Mouse (Mus musculus): ENCODE results near the gene Polr3c. TPM values are rescaled to one million over a fixed set of nuclear protein-coding genes. Genes with fewer than 3 reads are reported as not detected.

Polr3c gene
- polyA plus RNA-seq, 1 experiment = 49.3 TPM

DNA sequence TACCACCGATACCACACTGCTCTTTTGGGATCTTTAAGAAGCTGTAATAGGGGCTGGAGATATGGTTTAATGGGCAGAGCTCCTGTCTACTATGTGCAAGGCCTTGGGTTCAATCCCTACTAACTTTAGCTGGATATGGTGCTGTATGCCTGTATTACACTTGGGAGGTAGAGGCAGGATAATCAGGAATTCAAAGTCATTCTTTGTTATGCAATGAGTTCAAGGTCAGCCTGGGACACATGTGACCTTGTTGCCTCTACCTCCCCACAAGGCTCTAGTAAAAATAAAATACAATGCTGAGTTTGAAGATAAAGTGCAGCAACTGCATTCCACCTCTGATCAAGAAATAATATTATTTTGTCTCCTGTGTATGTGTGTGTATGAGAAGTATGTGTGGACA is 6.6 kb upstream of the Polr3c start:
- Histone ChIP-seq H3K27me3 (ENCODE audit: control insufficient read depth, insufficient read depth, low read length) (no peaks in the 10 kb centered on the region), H3K4me1 (replicated peaks; ENCODE audit: control insufficient read depth, insufficient read depth, low read length) (no peaks in the 10 kb centered on the region), H3K27ac (ENCODE audit: control insufficient read depth, insufficient read depth, low read length) (no peak overlapping the region), H3K36me3 (ENCODE audit: control insufficient read depth, insufficient read depth, low read length) (no peaks in the 10 kb centered on the region), H3K4me3 (ENCODE audit: control insufficient read depth, insufficient read depth, low read length) (no peak overlapping the region)
- DNase-seq = no peak
- 93% methylated on average over 1 of the region's 1 CpGs for WGBS
- TF ChIP-seq CTCF (IDR thresholded peaks at IDR 0.05; ENCODE audit: borderline replicate concordance, control insufficient read depth, extremely low read depth, insufficient read depth, low read length, poor library complexity) = no peak
- TF ChIP-seq POLR2A (IDR thresholded peaks at IDR 0.05; ENCODE audit: control insufficient read depth, extremely low read depth, insufficient read depth, low read length, poor library complexity) = no peak

DNA sequence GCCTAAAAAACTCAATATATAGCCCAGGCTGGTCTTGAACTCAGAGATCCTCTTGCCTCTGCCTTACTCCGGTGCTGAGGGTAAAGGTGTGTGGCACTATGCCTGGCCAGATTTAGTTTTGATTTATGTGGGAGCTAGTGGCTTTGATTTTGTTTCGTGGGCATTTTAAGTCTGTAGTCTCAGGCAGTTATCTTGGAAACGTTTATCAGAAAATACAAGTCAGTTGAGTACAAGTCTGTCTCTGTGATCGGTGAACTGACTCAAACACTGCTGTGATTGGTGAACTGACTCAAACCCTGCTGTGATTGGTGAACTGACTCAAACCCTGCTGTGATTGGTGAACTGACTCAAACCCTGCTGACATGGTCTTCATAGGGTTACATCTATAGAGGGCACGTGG is 3.4 kb upstream of the Polr3c start:
- H3K27ac ChIP-seq (ENCODE audit: control insufficient read depth, insufficient read depth, low read length) = no peak overlapping the region
- peaks cover 2% of the 10 kb centered on the region for H3K4me1 ChIP-seq (replicated peaks; ENCODE audit: control insufficient read depth, insufficient read depth, low read length)
- H3K4me3 ChIP-seq (ENCODE audit: control insufficient read depth, insufficient read depth, low read length) = no peak overlapping the region
- 88% methylated on average over 5 of the region's 5 CpGs for WGBS
- no peaks in the 10 kb centered on the region for H3K36me3 ChIP-seq (ENCODE audit: control insufficient read depth, insufficient read depth, low read length)
- no peaks in the 10 kb centered on the region for H3K27me3 ChIP-seq (ENCODE audit: control insufficient read depth, insufficient read depth, low read length)
- DNase-seq = no peak
- TF ChIP-seq POLR2A (IDR thresholded peaks at IDR 0.05; ENCODE audit: control insufficient read depth, extremely low read depth, insufficient read depth, low read length, poor library complexity) = no peak
- no peak for TF ChIP-seq CTCF (IDR thresholded peaks at IDR 0.05; ENCODE audit: borderline replicate concordance, control insufficient read depth, extremely low read depth, insufficient read depth, low read length, poor library complexity)

DNA sequence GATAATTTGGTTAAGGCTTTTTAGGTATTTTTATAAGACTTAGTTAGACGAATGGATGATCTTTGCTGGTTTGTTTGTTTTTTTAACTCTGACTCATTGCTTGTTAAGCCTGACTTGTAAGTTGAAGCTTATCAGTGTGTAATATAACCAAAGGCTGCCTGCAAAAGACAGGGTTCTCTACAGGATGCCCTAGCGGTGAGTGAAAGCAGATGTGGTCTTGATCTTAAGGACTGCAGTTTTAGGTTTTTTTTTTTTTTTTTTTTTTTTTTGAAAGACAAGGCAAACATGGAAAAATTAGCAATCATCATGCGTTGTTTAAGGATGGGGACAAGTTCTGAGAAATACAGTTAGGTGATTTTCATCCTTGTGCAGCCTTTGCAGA is 2.0 kb upstream of the Polr3c start:
- no peak overlapping the region for H3K4me3 ChIP-seq (ENCODE audit: control insufficient read depth, insufficient read depth, low read length)
- 36% methylated on average over 3 of the region's 3 CpGs for whole genome bisulfite sequencing

DNA sequence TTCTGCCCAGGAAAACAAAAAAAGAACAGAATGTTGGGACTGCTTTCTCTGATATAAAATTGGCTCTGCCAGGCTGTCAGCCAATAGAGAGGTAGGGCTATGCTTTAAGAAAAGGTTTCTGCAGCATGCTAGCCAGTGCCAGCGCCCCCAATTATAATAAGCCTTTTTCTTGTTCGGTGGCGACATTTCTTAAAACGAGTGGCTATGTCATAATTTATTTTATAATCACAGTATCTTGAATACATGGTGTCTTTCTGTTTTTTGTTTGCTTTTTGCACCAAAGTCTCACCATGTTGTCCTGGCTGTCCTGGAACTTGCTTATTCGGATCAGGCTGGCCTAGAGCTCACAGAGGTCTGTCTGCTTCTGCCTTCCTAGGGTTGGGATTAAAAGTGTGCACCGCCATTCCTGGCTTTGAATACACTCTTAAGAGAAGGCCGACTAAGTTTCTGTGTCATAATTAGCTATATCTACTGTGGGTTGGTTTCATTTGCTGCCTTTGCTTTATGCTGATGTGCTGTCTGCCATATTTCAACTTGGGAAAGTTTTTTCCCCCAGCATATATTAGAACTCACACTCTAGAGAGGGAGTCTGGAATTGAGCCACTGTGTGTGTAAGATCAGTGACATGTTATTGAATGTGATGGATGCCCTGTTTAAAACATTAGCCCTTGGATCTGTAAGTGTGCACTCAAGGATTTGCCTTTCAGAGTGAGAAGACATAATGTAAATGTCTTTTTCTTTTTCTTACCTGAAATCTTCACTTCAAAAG is 1.4 kb upstream of the Polr3c start:
- Histone ChIP-seq H3K27me3 (ENCODE audit: control insufficient read depth, insufficient read depth, low read length) (no peaks in the 10 kb centered on the region), H3K4me3 (ENCODE audit: control insufficient read depth, insufficient read depth, low read length) (no peak overlapping the region; the same call in 1 of the 2 replicates), H3K27ac (ENCODE audit: control insufficient read depth, insufficient read depth, low read length) (no peak overlapping the region; the same call in 1 of the 2 replicates), H3K4me1 (replicated peaks; ENCODE audit: control insufficient read depth, insufficient read depth, low read length) (peaks cover 2% of the 10 kb centered on the region), H3K36me3 (ENCODE audit: control insufficient read depth, insufficient read depth, low read length) (no peaks in the 10 kb centered on the region)
- WGBS = 50% methylated on average over 7 of the region's 7 CpGs
- DNase-seq = no peak
- no peak for TF ChIP-seq POLR2A (IDR thresholded peaks at IDR 0.05; ENCODE audit: control insufficient read depth, extremely low read depth, insufficient read depth, low read length, poor library complexity)
- TF ChIP-seq CTCF (IDR thresholded peaks at IDR 0.05; ENCODE audit: borderline replicate concordance, control insufficient read depth, extremely low read depth, insufficient read depth, low read length, poor library complexity) = no peak

More for the DNA sequence above, 2.0 kb upstream of the Polr3c start:
- H3K4me1 ChIP-seq (replicated peaks; ENCODE audit: control insufficient read depth, insufficient read depth, low read length) = peaks cover 2% of the 10 kb centered on the region
- H3K27ac ChIP-seq (ENCODE audit: control insufficient read depth, insufficient read depth, low read length) = no peak overlapping the region
- H3K27me3 ChIP-seq (ENCODE audit: control insufficient read depth, insufficient read depth, low read length) = no peaks in the 10 kb centered on the region
- no peak for DNase-seq
- TF ChIP-seq POLR2A (IDR thresholded peaks at IDR 0.05; ENCODE audit: control insufficient read depth, extremely low read depth, insufficient read depth, low read length, poor library complexity) = no peak
- H3K36me3 ChIP-seq (ENCODE audit: control insufficient read depth, insufficient read depth, low read length) = no peaks in the 10 kb centered on the region

DNA sequence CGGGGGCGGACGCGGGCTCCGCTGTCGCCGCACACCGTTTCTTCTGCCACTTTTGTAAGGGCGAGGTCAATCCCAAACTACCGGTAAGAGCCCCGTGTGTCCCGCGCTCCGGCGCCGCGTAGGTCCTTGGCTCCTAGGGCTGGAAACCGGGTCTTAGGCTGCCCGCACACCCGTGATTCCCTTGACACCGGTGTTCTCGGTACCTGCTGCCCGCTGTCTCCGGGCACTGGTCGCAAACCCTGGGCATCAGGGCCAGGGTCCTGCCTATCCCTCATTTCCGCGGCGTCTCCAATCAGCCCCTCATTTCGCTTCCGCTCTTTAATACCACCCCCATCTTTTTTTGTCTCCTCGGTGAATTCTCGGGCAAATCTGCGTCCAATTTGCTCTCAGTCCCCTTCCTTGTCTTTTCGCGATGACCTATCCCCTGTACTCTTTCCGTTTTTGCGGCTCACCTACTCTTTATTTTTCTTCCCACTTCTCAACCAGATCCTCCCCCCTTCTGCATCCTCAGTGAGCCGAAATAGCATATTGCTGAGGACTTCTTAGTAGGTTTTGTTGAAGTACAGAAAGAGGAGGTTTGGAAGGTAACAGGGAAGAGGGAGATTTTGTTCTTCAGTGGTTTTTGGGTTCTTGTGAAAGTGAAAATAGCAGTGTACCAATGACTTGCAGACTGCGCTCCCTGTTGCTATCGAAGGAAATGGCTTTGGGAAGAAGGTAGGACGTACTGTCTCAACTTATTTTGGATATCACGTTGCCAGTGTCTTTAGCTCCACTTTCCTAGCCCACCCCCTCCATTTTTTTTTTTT is 603 bp upstream of the Polr3c start:
- WGBS = under 1% methylated on average over 42 of the region's 42 CpGs
- H3K27ac ChIP-seq (ENCODE audit: control insufficient read depth, insufficient read depth, low read length) = peak overlapping the region; percentile 63
- peaks cover 2% of the 10 kb centered on the region for H3K4me1 ChIP-seq (replicated peaks; ENCODE audit: control insufficient read depth, insufficient read depth, low read length)
- peak; percentile 40 for DNase-seq
- peak overlapping the region; percentile 95 for H3K4me3 ChIP-seq (ENCODE audit: control insufficient read depth, insufficient read depth, low read length)
- H3K36me3 ChIP-seq (ENCODE audit: control insufficient read depth, insufficient read depth, low read length) = no peaks in the 10 kb centered on the region; the same call in 1 of the 2 replicates
- TF ChIP-seq POLR2A (IDR thresholded peaks at IDR 0.05; ENCODE audit: control insufficient read depth, extremely low read depth, insufficient read depth, low read length, poor library complexity) (no peak), CTCF (IDR thresholded peaks at IDR 0.05; ENCODE audit: borderline replicate concordance, control insufficient read depth, extremely low read depth, insufficient read depth, low read length, poor library complexity) (no peak)
- H3K27me3 ChIP-seq (ENCODE audit: control insufficient read depth, insufficient read depth, low read length) = no peaks in the 10 kb centered on the region

DNA sequence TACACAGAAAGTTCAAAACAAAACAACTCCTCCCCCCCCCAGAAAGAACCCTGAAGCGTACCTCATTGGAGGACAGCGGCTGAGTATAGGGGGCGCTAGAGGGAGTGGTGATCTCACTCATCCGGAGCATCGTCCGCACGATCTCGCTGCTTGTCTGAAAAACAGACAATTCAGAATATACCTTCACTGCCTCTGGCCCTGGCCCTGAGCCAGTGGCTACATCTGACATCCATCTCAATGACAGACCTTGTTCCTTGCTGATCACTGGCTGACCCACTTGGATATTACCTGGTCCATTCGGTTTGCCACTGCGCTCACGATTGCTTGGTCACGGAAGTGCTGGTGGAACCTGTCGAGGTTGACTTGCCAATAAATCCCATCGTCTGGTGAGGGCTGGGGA is 8.3 kb downstream of the Polr3c start:
- Histone ChIP-seq H3K27ac (ENCODE audit: control insufficient read depth, insufficient read depth, low read length) (no peak overlapping the region), H3K4me1 (replicated peaks; ENCODE audit: control insufficient read depth, insufficient read depth, low read length) (no peaks in the 10 kb centered on the region; the same call in 1 of the 2 replicates), H3K36me3 (ENCODE audit: control insufficient read depth, insufficient read depth, low read length) (peaks cover 39% of the 10 kb centered on the region), H3K27me3 (ENCODE audit: control insufficient read depth, insufficient read depth, low read length) (no peaks in the 10 kb centered on the region), H3K4me3 (ENCODE audit: control insufficient read depth, insufficient read depth, low read length) (no peak overlapping the region)
- WGBS = 93% methylated on average over 14 of the region's 14 CpGs
- no peak for TF ChIP-seq POLR2A (IDR thresholded peaks at IDR 0.05; ENCODE audit: control insufficient read depth, extremely low read depth, insufficient read depth, low read length, poor library complexity)
- peak; percentile 43; the same call in 1 of the 2 replicates for TF ChIP-seq CTCF (IDR thresholded peaks at IDR 0.05; ENCODE audit: borderline replicate concordance, control insufficient read depth, extremely low read depth, insufficient read depth, low read length, poor library complexity)
- peak; percentile 32 for DNase-seq
